ENCODE assay signal across 11 mouse cellular contexts in the genomic region with DNA sequence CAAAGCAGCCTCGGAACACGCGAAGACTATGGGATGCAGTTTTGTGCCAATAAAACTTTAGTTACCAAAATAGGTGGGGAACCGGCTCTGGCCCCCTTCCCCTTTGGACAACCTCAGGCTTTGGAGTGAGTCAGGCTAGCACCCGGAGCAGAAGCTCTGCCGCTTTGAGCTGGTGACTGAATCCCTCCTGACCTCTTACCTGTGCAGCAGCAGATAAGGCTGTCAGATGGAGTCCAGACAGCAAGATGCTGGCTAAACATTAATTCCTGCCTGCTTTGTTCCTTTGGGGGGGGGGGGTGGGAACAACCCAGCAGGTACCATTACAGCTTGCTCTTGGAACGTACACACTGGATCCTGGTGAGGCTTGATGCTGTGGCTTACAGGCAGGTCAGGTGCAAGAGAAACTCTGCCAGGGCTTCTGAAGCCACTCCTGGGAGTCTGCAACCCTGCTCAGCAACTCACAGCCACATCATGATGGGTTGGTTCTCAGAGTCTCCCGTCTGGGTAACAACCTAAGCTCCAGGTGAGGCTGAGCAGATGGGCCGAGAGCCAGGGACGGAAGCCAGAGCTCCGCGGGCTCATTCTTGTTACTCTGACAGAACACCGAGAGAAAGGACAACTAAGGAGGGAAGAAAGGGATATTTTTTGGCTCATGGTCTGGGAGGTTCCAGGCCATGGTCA. TPM values are rescaled to one million over a fixed set of nuclear protein-coding genes. Genes with fewer than 3 reads are reported as not detected.
A peak's percentile ranks its signal among the peaks of the same experiment; 100 is the strongest.
DNase-seq lines count a peak whose midpoint lies in the region; ATAC-seq and TF ChIP-seq lines count a peak whose summit lies in the region.
"Had no signal": no experiment of that assay in that cellular context is flagged by ENCODE, and none has a peak within 500 bp of the region (broad histone marks: within the 10 kb centered on the region; RNA-seq: fewer than 3 reads in every experiment).

No protein-coding gene starts in this region.

- H3K4me1 ChIP-seq in liver, embryonic 12.5 days: peaks cover 14% of the 10 kb centered on the region
- peaks cover 6% of the 10 kb centered on the region; the same call in 1 of the 2 replicates for H3K4me1 ChIP-seq in liver, postnatal 0 days (ENCODE audit: insufficient read depth)
- peaks cover 14% of the 10 kb centered on the region for H3K4me1 ChIP-seq in intestine, embryonic 14.5 days (replicated peaks; ENCODE audit: control insufficient read depth, insufficient read depth, low read length)
- H3K4me1 ChIP-seq in forebrain, embryonic 12.5 days: peaks cover 9% of the 10 kb centered on the region

- 73% methylated on average over 13 of the region's 13 CpGs for WGBS in liver, embryonic 12.5 days (ENCODE audit: insufficient replicate concordance)
- 73% methylated on average over 13 of the region's 13 CpGs for WGBS in liver, postnatal 0 days (ENCODE audit: insufficient replicate concordance)
- 72% methylated on average over 13 of the region's 13 CpGs for WGBS in intestine, embryonic 14.5 days
- WGBS in forebrain, embryonic 12.5 days: 91% methylated on average over 13 of the region's 13 CpGs

- H3K27ac ChIP-seq in liver, embryonic 12.5 days: no peak overlapping the region
- no peak overlapping the region for H3K27ac ChIP-seq in liver, postnatal 0 days (ENCODE audit: low read depth)
- H3K27ac ChIP-seq in intestine, embryonic 14.5 days (ENCODE audit: low read depth): peak overlapping the region; percentile 59; the same call in 1 of the 2 replicates
- H3K27ac ChIP-seq in forebrain, embryonic 12.5 days: no peak overlapping the region

- no peaks in the 10 kb centered on the region for H3K27me3 ChIP-seq in liver, embryonic 12.5 days (replicated peaks)
- no peaks in the 10 kb centered on the region for H3K27me3 ChIP-seq in liver, postnatal 0 days (ENCODE audit: insufficient read depth, low read length)
- no peaks in the 10 kb centered on the region for H3K27me3 ChIP-seq in intestine, embryonic 14.5 days (replicated peaks; ENCODE audit: control insufficient read depth, insufficient read depth, low read length)
- H3K27me3 ChIP-seq in forebrain, embryonic 12.5 days: no peaks in the 10 kb centered on the region
- H3K27me3 ChIP-seq: CH12.LX had no signal

- no peak for DNase-seq in liver, postnatal 0 days
- DNase-seq in intestine, embryonic 14.5 days (ENCODE audit: low spot score): no peak
- peak; percentile 62 to 70 for DNase-seq in kidney, postnatal 36 days
- DNase-seq in retina, embryonic 14.5 days (ENCODE audit: low spot score): no peak
- no peak for DNase-seq in adrenal gland, postnatal 14 days
- DNase-seq: adrenal gland, postnatal 25 days; right cerebral cortex, postnatal 4 days; thymus, adult 18-20 months had no signal

- no peak for TF ChIP-seq EP300 in liver, postnatal 0 days (IDR thresholded peaks at IDR 0.05; ENCODE audit: low read depth)

- no peaks in the 10 kb centered on the region for H3K9me3 ChIP-seq in liver, embryonic 12.5 days (replicated peaks)
- H3K9me3 ChIP-seq in liver, postnatal 0 days (ENCODE audit: low read length): no peaks in the 10 kb centered on the region
- no peaks in the 10 kb centered on the region for H3K9me3 ChIP-seq in intestine, embryonic 14.5 days (ENCODE audit: control insufficient read depth, low read length)
- H3K9me3 ChIP-seq in forebrain, embryonic 12.5 days: no peaks in the 10 kb centered on the region

- H3K4me2 ChIP-seq in liver, embryonic 12.5 days: no peak overlapping the region
- no peak overlapping the region for H3K4me2 ChIP-seq in liver, postnatal 0 days (ENCODE audit: low read depth, low read length)
- no peak overlapping the region for H3K4me2 ChIP-seq in intestine, embryonic 14.5 days (ENCODE audit: low read length)
- H3K4me2 ChIP-seq in forebrain, embryonic 12.5 days: no peak overlapping the region

- H3K36me3 ChIP-seq in liver, embryonic 12.5 days: no peaks in the 10 kb centered on the region
- H3K36me3 ChIP-seq in liver, postnatal 0 days (replicated peaks; ENCODE audit: insufficient read depth, low read length): no peaks in the 10 kb centered on the region
- no peaks in the 10 kb centered on the region for H3K36me3 ChIP-seq in intestine, embryonic 14.5 days (ENCODE audit: control insufficient read depth, insufficient read depth, low read length)
- no peaks in the 10 kb centered on the region for H3K36me3 ChIP-seq in forebrain, embryonic 12.5 days (replicated peaks)

- ATAC-seq in liver, embryonic 12.5 days: peak; percentile 25; the same call in 1 of the 2 replicates
- ATAC-seq in liver, postnatal 0 days: no peak
- peak; percentile 30 for ATAC-seq in intestine, embryonic 14.5 days (replicated peaks; ENCODE audit: low FRiP score, low TSS enrichment, low read depth)
- no peak for ATAC-seq in forebrain, embryonic 12.5 days (ENCODE audit: low FRiP score)

- no peak overlapping the region for H3K4me3 ChIP-seq in liver, embryonic 12.5 days
- no peak overlapping the region for H3K4me3 ChIP-seq in liver, postnatal 0 days (ENCODE audit: low read depth, low read length)
- no peak overlapping the region for H3K4me3 ChIP-seq in intestine, embryonic 14.5 days (ENCODE audit: low read depth, low read length)
- H3K4me3 ChIP-seq in forebrain, embryonic 12.5 days (replicated peaks): no peak overlapping the region

- no peak overlapping the region for H3K9ac ChIP-seq in liver, embryonic 12.5 days
- H3K9ac ChIP-seq in liver, postnatal 0 days (replicated peaks): no peak overlapping the region
- no peak overlapping the region for H3K9ac ChIP-seq in intestine, embryonic 14.5 days (ENCODE audit: low read length)
- H3K9ac ChIP-seq in forebrain, embryonic 12.5 days: no peak overlapping the region

- no peak for TF ChIP-seq CTCF in liver, postnatal 0 days (IDR thresholded peaks at IDR 0.05; ENCODE audit: low read depth)

RNA-seq across cellular contexts. Expression of a gene that starts 54.2 kb away (rescaled TPM):
- 2.1 and 2.8 TPM in 2 replicates for polyA plus RNA-seq in liver, embryonic 12.5 days (2016; fragmentation: Nextera tagmentation; extraction: Ambion mirVana)
- 0.72 and 0.74 TPM in 2 replicates for polyA plus RNA-seq in liver, postnatal 0 days (2015; fragmentation: Nextera tagmentation; extraction: Ambion mirVana)
- 13.7 and 14.7 TPM in 2 replicates for polyA plus RNA-seq in intestine, embryonic 14.5 days (2014; fragmentation: Nextera tagmentation; extraction: Ambion mirVana)
- 22.2 and 25.6 TPM in 2 replicates for polyA plus RNA-seq in forebrain, embryonic 12.5 days (2016; fragmentation: Nextera tagmentation; extraction: Ambion mirVana)
- 18.2 and 23.8 TPM in 2 replicates for total RNA-seq in adrenal gland, postnatal 14 days (2021)

Comparison
In these comparisons a context has a peak if more than half of its experiments do, and no peak if none do; other contexts are left out.
1. ATAC-seq: peak in liver, embryonic 12.5 days (single experiment) and intestine, embryonic 14.5 days (single experiment); none in liver, postnatal 0 days (single experiment) and forebrain, embryonic 12.5 days (single experiment).
2. DNase-seq: peak in kidney, postnatal 36 days (2 of 2); none in liver, postnatal 0 days (single experiment), intestine, embryonic 14.5 days (single experiment), retina, embryonic 14.5 days (single experiment) and adrenal gland, postnatal 14 days (single experiment).